Mouse (Mus musculus): Measurements from ENCODE around the gene Agbl3. TPM values are rescaled to one million over a fixed set of nuclear protein-coding genes. Genes with fewer than 3 reads are reported as not detected.

The Agbl3 gene
- polyA plus RNA-seq (2012; rRNA removed) = 19.0 and 19.2 TPM in 2 replicates

DNA sequence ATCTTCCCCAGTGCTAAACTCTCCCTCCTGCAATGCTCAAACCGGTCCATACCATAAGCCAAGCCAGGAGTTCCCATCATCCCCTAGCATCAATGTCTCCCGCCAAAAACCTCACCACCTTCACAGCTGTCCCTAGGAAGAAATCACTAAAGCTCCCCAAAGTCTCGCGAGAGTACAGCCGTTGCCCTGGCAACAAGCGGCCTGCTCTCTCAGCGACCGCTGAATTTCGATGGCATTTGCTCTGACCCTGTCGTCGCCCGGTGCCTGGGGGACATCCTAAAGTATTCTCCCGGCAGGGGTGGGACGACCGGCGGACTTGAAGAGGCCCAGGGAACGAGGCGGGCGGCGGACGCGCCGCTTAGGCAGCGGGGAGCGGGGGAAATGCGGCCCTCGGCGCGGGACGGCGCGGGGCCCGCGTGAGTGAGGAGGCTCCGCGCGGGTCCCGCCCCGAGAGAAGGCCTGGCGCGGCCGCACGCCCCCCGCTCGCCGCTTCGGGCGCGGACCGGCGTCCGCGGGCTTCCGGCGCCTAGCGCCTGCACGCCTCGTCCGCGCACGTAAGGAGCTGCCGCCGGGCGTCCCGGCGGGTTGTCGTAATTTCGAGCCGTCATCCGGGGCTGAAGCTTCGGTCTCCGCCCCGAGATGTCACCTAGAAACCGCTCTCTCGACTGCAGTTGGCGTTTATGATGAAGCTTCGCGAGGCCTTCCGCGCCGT is at the start of gene Agbl3:
Agbl3 (plus strand) TSS at position 202 of the 712 bp plus-strand sequence.
- DNase-seq (ENCODE audit: extremely low spot score in 1 of 2, low spot score in 1 of 2) = peak; percentile 87 to 92

DNA sequence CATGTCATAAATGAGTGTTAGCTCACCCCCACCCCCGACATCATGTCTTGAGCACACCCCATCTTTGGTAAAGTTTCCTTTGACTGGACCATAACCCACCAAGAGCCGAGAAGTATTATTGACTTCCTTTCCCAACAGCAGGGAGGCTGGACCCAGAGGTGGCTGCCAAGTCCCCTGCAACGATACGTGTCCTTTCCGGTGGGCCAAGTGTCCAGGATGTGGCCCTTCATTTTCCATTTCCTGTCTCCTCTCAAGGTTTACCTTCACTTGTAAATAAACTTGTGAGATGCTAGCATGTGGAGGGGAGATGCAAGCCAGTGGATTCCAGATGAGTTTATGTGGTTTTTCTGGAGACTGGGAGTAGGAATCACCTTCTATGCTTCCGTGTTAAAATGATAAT is 49.2 kb upstream of the Agbl3 start:
- no peak for DNase-seq (ENCODE audit: extremely low spot score in 1 of 2, low spot score in 1 of 2)

DNA sequence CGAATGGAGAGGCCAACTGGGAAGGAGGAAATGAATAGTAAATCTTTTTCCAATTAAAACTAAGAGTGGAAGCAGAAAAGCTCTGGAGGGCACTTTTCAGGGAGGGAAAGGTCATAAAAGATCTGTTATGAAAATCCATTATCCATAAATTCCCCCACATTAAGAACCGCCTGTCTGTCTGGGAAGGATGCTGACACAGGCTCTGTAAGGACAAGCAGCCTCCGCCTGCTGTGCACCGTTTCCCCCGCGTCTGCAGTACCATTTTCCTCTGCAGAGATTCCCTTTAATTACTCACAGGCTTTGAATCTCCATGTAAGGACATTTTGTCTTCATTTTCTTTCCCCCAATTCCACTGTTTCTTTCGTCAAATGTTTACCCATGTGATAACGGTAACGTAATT is 48.7 kb upstream of the Agbl3 start:
- DNase-seq (ENCODE audit: extremely low spot score in 1 of 2, low spot score in 1 of 2) = no peak

- DNase-seq (ENCODE audit: extremely low spot score in 1 of 2, low spot score in 1 of 2) = no peak
These were observed 45.1 kb upstream of the Agbl3 start for GRCm38 (mm10) chr6:34734940-34735695.

- no peak for DNase-seq (ENCODE audit: extremely low spot score in 1 of 2, low spot score in 1 of 2)
These were observed 43.3 kb upstream of the Agbl3 start for GRCm38 (mm10) chr6:34736934-34737333.

DNA sequence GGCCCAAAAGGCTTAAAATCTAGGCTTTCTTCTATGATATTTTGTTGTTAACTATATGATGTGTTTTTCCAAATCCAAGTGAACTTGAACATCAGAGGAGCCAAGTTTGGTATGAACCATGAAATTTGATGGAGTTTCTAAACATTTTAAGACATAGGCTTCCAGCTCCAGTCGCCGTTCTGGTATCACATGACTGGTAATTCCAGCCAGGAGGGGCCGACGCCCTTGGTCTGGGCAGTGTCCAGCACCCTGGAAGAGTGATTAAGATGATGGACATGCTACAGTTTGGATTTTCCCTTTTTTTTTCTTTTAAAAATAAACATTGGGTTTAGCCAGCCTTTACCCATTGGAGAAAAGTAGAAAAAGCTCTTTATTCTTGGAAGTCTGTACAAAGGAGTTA is 36.3 kb upstream of the Agbl3 start:
- no peak for DNase-seq (ENCODE audit: extremely low spot score in 1 of 2, low spot score in 1 of 2)

DNA sequence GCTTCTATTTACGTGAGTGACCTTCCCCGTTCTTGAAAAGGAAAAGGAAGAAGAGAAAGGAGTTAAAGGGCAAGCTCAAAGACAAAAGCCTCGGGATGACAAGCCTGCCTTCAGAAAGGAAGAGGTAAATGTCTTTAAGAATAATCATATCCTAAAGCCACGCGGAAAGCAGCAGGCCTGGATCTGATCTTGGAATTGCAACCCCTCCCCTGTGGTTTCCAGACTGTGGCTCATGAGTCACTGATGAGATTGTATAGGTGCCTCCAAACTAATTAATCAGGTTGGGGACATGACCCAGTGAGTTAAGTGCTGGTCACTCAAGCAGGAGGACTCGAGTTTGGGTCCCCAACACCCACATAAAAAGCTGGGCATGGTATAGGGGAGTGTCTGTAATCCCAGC is 32.4 kb upstream of the Agbl3 start:
- no peak for DNase-seq (ENCODE audit: extremely low spot score in 1 of 2, low spot score in 1 of 2)

GRCm38 (mm10) chr6:34748566-34748965 is 31.7 kb upstream of the Agbl3 start:
- no peak for DNase-seq (ENCODE audit: extremely low spot score in 1 of 2, low spot score in 1 of 2)

GRCm38 (mm10) chr6:34749526-34749925 is 30.7 kb upstream of the Agbl3 start:
- no peak for DNase-seq (ENCODE audit: extremely low spot score in 1 of 2, low spot score in 1 of 2)

DNA sequence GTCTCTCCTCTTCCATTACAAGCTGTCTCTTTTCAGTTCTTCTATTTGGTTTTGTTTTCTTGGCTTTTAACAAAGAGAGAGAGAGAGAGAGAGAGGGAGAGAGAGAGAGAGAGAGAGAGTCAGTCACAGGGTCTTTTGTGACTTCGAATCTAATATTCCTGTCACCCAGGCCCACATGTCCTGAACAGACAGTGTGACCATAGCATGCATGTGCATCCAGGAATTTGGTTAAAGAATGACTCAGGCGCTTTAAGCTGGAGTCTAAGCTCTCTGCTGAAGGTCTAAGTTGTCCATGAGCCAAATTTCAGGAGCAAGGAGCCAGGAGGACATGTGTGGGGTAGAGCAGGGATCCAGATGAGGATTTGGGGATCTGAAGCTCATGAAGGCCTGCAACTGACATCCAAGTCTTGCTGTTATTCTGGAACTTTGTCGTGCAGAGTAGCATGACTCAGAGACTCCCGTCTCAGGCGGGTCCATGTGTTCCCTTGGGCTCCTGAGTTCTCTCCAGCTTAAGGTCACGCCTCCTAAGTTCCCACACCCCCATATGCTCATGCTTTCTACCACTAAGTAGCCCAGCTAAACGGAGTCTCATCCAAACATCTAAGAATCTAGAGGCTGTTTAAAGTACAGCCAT is 29.6 kb upstream of the Agbl3 start:
- DNase-seq (ENCODE audit: extremely low spot score in 1 of 2, low spot score in 1 of 2) = no peak

- DNase-seq (ENCODE audit: extremely low spot score in 1 of 2, low spot score in 1 of 2) = no peak
These were observed 28.6 kb upstream of the Agbl3 start for GRCm38 (mm10) chr6:34751625-34752024.

- DNase-seq (ENCODE audit: extremely low spot score in 1 of 2, low spot score in 1 of 2) = peak; percentile 47 to 84
These were observed 25.8 kb upstream of the Agbl3 start for GRCm38 (mm10) chr6:34754448-34754847.

- no peak for DNase-seq (ENCODE audit: extremely low spot score in 1 of 2, low spot score in 1 of 2)
These were observed 21.9 kb upstream of the Agbl3 start for GRCm38 (mm10) chr6:34758340-34758739.

DNA sequence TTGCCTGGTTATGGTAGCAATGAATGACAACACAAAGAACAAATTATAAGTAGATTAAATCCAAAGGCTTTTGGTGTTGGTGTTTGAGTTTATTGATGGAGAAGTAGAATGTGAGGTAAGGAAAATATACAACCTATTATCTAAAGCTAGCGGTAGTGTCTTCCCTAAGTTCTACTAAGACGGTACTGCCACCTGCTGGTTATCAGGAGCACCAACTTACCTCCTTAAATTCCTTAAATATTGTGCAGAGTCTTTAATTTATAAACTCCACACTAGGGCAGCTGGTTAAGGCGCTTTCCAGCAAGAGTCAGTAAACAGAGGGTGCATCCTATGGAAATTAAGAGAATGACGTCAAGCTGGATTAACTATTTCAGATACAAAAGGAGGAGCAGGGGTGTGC is 20.2 kb upstream of the Agbl3 start:
- DNase-seq (ENCODE audit: extremely low spot score in 1 of 2, low spot score in 1 of 2) = peak in 1 of 2 experiments; percentile 73

GRCm38 (mm10) chr6:34765721-34766120 is 14.5 kb upstream of the Agbl3 start:
- no peak for DNase-seq (ENCODE audit: extremely low spot score in 1 of 2, low spot score in 1 of 2)

DNA sequence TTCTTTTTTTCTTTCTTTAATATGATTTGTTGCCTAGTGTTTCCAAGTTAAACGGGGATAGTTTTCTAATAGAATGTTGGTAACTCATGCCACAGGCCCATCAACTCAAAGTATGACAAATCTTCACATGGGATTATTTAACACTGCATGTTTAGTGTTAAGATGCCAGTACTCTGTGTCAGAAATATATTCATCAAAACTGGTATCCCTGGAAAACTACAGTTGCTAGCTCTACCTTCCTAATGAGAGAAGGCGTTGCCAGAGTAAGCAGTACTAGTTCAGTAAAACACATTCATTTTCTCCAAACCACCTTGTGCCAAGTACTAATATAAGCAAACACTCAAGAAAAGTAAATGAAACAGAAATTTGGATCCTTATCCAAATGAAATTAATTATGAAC is 10.2 kb upstream of the Agbl3 start:
- no peak for DNase-seq (ENCODE audit: extremely low spot score in 1 of 2, low spot score in 1 of 2)

DNA sequence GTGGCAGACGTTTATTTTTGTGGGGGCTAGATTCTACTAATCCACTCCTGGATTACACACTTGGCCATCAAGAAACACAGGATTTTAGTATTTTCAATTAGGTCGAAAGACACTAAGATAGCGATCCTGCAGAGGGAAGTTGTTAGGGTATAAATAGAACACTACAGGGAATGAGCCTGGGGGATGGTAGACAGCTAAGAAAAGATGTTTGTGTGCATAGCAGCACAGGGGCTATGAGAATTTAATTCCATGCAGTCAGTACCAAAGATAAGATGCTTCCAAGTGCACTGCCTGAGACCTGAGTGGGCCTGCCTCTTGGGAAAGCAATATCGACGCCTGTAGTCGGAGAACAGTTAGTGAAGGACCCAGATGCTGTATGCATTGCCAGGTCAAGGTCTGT is 9.7 kb upstream of the Agbl3 start:
- DNase-seq (ENCODE audit: extremely low spot score in 1 of 2, low spot score in 1 of 2) = no peak

DNA sequence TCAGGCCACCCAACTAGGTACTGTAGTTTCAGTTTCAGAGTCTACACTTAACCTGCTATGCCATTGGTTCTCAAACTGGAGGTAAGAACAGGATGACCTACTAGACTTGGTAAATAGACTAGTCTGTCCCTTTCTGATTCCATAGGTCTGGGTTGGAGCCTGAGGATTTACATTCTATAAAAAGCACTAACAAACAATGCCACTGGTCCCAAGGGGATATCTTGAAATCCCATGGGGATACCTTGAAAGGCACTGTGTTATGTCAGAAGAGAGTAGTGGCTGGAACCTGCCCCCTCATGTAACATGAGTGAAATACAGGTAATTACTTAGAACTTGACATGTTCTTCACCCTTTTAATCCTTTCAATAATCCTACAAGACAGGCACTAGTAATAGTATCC is 3.8 kb upstream of the Agbl3 start:
- no peak for DNase-seq (ENCODE audit: extremely low spot score in 1 of 2, low spot score in 1 of 2)

GRCm38 (mm10) chr6:34777094-34777493 is 3.1 kb upstream of the Agbl3 start:
- DNase-seq (ENCODE audit: extremely low spot score in 1 of 2, low spot score in 1 of 2) = no peak

GRCm38 (mm10) chr6:34777981-34778668 is 2.1 kb upstream of the Agbl3 start:
- no peak for DNase-seq (ENCODE audit: extremely low spot score in 1 of 2, low spot score in 1 of 2)

DNA sequence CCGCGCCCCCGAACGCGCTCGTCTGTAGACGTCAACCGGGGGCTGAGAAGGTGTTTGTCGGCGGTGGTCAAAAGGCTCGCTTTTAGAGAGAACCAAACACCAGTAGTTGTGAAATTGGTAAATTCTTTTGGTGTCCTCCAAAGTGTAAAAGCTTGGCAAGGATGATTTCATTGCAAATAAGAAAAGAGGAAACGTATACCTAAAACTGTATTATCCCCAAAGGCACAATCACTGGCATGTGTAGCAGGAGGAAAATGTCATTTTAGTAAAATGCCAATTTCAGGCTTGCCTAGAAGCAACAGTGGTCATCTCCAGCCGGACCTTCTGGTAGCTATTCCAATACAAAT is 684 bp downstream of the Agbl3 start:
- DNase-seq (ENCODE audit: extremely low spot score in 1 of 2, low spot score in 1 of 2) = no peak

All from frontal cortex, adult 2 months (tissue).